Mouse (Mus musculus) stomach, postnatal 0 days (tissue): ENCODE data around the gene Gm17387.

ENCODE experiments used
- CTCF ChIP-seq: IDR thresholded peaks from 2 replicates; pipeline ENCODE4 v1.5.1; 2016; ENCODE audit warnings: antibody characterized with exemption, low read depth, mild to moderate bottlenecking, moderate library complexity
- EP300 ChIP-seq: optimal IDR thresholded peaks from 2 replicates; pipeline ENCODE3; 2016; ENCODE audit warnings: antibody characterized with exemption

GRCm38 (mm10) chr7:141006914-141007313 lies 22.0 kb upstream of the Gm17387 start:
- TF ChIP-seq CTCF: no peak
- no peak for TF ChIP-seq EP300
